Mouse (Mus musculus): ENCODE measurements at regions not wholly inside any gene's neighbourhood (a gene's known extent, or its start where the extent isn't known, plus 50 kb on each side); places are given as distances from the start of the nearest gene placed in this dataset.

GRCm38 (mm10) chr11:114425447-114425846, 242.9 kb upstream of the Rpl38 start:
- DNase-seq, result no peak

GRCm38 (mm10) chr11:114423322-114423721, 245.0 kb upstream of the Rpl38 start:
- no peak for DNase-seq

GRCm38 (mm10) chr11:114419002-114419401, 249.3 kb upstream of the Rpl38 start:
- no peak for DNase-seq

- DNase-seq, result no peak
Measured at GRCm38 (mm10) chr11:114416168-114416567, 252.2 kb upstream of the Rpl38 start.

- peak; percentile 59 for DNase-seq
Measured at GRCm38 (mm10) chr11:114404401-114404800, 263.9 kb upstream of the Rpl38 start.

- DNase-seq, result no peak
Measured at GRCm38 (mm10) chr11:114402556-114403320, 265.6 kb upstream of the Rpl38 start.

- no peak for DNase-seq
Measured at GRCm38 (mm10) chr11:114400701-114401100, 267.6 kb upstream of the Rpl38 start.

- no peak for DNase-seq
Measured at GRCm38 (mm10) chr11:114392161-114392560, 276.2 kb upstream of the Rpl38 start.

- no peak for DNase-seq
Measured at GRCm38 (mm10) chr11:114391553-114391952, 276.8 kb upstream of the Rpl38 start.

- DNase-seq, result no peak
Measured at GRCm38 (mm10) chr11:114387091-114387490, 281.2 kb upstream of the Rpl38 start.

- DNase-seq, result no peak
Measured at GRCm38 (mm10) chr11:114379411-114379824, 288.9 kb upstream of the Rpl38 start.

GRCm38 (mm10) chr11:114375921-114376320, 292.4 kb upstream of the Rpl38 start:
- no peak for DNase-seq

GRCm38 (mm10) chr11:114370708-114371107, 297.6 kb upstream of the Rpl38 start:
- no peak for DNase-seq

- DNase-seq, result no peak
Measured at GRCm38 (mm10) chr11:114367779-114368178, 300.5 kb upstream of the Rpl38 start.

GRCm38 (mm10) chr11:114360946-114361345, 294.1 kb upstream of the Sdk2 start:
- no peak for DNase-seq

GRCm38 (mm10) chr11:114360321-114360720, 293.5 kb upstream of the Sdk2 start:
- DNase-seq, result no peak

GRCm38 (mm10) chr11:114352146-114352795, 285.4 kb upstream of the Sdk2 start:
- DNase-seq, result no peak

GRCm38 (mm10) chr11:114336839-114337484, 270.1 kb upstream of the Sdk2 start:
- peak; percentile 7 for DNase-seq

- DNase-seq, result peak; percentile 27
Measured at GRCm38 (mm10) chr11:114335950-114336838, 269.3 kb upstream of the Sdk2 start.

GRCm38 (mm10) chr11:114331579-114332150, 264.8 kb upstream of the Sdk2 start:
- peak; percentile 4 for DNase-seq

GRCm38 (mm10) chr11:114330316-114330715, 263.5 kb upstream of the Sdk2 start:
- no peak for DNase-seq

GRCm38 (mm10) chr11:114322627-114323026, 255.8 kb upstream of the Sdk2 start:
- no peak for DNase-seq

All from cerebellum, adult 8-10 months (tissue).